Mouse (Mus musculus) lung, postnatal 25 days (tissue): ENCODE measurements at regions not wholly inside any gene's neighbourhood (a gene's known extent, or its start where the extent isn't known, plus 50 kb on each side); places are given as distances from the start of the nearest gene placed in this dataset.

Experiments
- DNase-seq: peaks from one replicate; pipeline ENCODE4 v3.0.0; 2022; ENCODE audit warnings: low spot score

DNA sequence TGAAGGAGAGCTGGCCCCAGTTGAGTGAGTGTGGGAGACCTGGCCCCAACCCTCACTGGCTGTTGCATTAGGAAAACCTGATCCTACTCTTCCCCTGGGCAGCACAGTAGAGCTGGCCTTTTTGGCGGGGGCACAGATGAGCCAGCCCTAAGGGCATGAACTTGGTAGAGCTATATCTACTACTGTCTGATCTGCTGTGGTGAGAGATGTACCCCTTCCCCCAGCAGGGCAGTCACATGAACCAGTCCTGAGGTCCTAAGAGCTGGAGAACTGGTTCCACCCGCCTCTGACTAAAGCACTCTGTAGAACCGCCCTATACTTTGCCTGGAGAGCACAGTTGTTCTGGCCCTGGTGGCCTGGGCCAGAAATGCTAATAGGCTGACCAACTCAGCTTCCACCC, 622.5 kb upstream of the Adamts5 start:
- no peak for DNase-seq

DNA sequence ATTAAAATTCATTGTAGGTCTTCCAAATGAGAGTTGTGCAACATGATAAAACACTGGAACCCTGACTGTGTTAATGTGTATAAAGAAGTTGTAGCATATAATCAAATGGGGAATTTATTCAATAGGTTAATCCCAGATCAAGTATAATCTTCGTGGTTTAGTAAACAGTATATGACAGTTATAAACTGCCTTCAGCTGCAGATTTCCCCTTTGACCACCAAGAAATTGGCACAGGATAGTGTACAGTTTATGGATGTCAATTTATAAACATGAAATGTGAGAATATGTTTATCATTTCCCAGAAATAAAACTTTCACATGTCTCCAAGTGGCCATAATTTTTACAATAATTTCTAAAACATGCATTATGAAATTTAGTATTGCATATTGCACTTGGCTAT, 615.3 kb upstream of the Adamts5 start:
- DNase-seq = no peak

DNA sequence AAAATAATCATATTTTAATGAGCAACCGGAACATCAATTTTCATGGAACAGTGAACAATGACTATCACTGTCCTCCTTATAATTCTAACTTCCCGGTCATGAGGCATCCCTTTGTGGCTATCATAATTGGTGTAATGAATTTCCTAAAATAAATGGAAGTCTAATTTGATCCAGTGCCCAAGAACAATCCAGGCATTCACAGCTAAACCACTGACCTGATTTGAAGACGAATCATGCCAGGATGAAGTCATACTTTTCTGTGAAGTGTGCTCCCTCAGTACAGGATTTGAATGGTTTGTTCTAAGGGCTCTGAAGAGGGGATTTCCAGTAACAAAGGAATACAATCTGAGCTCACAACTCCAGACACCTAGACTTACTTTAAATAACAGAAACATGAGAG, 614.5 kb upstream of the Adamts5 start:
- no peak for DNase-seq

DNA sequence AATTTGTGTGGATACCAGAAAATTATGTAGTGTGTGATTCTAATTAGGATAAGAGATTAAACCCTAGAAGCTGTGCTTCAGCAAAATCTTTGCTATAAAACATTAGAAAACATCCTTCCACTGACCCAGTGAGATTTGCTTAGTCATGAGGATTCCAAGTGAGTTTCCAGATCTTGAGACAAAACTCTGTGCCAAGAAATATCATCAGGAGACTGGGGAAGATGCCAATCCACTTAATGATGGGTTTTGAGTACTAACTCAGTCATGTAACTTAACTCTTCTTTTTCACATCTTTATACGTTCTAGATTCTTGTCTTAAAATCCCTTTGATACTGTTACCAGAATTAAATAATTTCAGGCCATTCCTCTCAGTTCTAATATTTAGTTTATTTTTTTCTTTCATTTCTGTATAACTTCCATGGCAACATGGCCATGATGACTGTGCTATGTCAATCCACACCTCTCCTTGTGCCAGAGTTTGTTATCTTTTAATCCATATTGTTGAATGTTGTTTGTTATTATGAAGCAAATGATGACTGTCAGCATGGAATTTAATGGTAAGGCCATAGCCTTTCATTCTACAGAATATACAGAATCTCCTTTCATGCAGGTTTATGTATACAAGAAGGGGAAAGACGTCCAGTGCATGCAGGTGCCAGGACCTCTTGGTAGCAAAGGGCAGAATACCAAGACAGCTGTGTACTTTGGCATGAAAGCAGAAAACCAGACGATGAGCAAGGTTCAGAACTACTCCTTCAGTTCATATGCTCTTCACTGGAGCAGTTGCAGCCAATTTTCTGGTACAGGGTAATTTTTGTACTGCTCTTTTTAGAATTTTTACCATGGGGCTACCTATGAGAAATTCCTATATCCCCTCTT, 599.7 kb upstream of the Adamts5 start:
- DNase-seq = peak; percentile 36

DNA sequence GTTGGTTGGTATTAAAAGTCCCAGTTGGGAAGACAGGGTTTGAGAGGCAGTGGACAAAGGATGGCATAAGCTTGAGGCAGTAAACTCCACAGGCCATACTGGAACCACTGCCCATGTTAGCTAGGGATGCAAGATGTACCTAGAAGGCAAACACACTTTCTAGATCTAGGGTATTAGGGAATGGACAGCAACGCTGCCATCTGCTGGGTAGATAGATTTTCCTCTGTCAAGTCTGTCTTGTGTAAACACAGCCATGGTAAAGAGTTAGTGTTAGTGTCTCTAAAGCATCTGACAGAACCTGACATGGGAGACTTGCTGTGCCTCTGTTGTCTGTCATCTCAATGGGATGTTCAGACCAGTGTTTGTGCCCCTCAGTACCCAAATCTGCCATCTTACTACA, 573.5 kb upstream of the Adamts5 start:
- DNase-seq = no peak

DNA sequence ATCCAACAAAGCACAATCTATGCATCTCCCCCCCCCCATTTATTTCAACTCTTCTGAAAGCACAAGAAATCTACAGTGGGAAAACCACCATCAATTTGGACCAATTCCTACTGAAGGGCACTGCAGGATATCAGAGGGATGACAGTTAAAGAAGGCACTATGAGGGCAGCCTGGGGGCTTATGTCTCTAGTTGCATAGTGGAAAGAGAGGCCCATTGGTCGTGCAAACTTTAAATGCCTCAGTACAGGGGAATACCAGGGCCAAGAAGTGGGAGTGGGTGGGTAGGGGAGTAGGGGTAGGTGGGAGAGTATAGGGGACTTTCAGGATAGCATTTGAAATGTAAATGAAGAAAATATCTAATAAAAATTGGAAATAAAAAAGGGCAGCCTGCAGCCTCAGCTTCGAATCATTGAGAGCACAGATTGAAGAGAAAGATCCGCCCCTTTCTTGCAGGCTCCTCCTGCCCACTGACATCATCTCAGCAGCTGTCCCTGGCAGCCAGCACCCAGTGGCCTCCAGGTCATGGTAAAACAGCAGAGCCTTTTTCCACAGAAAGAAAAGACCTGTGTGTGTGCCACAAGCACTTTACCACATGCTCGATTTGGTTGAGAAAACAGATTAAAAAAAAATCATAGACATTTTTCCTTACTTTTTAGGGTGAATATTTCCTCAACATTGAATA, 571.6 kb upstream of the Adamts5 start:
- no peak for DNase-seq

DNA sequence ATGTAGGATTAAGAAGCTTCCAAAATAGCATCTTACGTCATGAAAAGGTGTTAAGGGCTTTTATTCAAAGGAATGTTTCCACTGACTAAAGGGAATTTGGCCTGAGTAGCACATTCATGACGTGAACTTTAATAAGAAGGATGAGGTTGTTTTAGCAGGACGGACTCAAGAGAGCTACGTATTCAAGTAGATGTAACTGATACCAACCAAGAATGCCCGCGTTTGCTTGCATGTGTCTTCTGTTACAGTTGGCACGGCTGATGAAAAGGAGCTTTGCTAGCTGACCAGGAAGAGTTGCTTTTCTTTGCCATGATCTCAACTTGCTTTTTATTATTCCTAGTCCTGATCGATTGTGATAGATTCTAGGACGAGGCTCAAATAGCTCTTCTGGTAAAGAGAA, 559.4 kb upstream of the Adamts5 start:
- DNase-seq = no peak

DNA sequence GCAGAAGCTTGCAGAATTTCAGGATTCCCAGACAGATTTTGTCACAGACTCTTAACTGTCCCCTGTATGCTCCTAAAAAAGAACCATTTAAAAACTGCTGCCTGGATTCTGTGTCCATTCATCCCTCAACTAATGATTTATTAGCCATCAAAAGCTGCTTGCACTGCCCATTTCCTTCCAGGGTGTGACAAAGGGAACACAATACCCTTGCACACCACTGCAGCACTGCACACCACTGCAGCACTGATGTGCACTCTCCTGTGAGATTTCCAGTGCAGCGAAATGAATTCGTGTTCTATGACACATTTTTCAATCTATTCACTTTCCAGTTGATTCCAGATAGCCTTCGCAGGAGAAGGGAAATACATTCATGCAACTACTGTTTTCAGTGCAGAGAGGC, 555.0 kb upstream of the Adamts5 start:
- DNase-seq = no peak

DNA sequence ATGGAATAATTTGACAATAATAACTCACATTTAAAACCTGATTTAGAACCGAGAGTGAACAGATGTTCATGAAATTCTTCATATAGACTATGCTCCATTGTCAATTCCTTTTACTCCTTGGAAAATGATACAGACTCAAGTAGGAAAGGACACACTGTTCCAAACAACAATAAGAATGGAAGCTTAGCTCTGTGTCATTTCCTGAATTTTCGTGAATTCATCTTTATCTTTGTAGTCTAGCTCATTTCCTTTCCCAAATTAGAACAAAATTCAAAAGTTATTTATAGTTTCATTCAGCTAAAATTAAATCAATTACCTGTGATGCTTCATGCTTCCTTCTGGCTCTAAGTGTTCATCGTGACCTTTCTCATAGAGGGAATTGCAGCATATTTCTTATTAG, 553.2 kb upstream of the Adamts5 start:
- no peak for DNase-seq

DNA sequence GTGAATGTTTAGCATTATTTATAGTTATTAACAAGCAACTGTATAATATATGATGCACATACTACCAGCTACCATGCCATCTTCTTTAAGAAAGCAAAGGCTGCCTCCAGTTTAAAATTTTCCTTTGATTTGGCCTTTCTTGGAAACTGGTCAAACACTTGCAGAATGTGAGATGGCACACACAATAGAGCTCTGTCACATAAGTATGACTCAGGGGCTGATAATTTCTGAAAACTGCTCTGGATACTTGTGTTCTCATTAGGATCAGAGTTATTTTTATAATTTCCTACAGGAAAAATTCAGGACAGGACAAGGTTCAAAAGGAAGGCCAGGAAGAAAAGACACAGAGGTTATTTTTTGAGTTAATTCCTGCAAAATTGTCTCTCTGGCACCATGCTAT, 552.4 kb upstream of the Adamts5 start:
- no peak for DNase-seq

DNA sequence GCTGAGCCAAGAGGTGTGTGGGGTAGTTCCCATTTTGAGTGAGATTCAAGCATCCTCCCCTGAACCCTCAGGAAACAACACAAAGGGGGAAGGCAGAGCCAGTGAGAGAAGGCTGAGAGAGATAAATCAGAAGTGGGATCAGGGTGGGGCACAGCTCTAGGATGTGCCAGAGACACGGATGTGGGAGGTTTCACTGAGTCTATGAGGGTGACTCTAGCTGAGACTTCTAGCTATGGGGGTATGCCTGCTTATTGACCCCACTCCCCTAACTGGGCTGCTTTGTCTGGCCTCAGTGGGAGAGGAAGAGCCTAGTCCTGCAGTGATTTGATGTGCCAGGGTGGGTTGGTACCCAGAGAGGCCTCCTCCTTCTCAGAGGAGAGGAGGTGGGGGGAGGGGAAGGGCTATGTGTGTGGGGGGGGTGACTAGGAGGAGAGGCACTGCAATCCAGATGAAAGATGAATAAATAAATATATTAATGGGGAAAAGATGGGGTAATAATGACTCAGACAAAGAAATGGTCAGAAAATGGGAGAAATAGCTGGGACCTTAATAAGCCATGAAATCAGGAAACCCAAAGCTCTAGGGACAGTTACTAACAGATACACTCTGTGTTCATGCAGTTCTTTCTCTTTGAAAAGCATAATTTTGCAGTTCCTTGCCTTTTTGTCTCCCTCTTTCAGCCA, 547.0 kb upstream of the Adamts5 start:
- DNase-seq = no peak

DNA sequence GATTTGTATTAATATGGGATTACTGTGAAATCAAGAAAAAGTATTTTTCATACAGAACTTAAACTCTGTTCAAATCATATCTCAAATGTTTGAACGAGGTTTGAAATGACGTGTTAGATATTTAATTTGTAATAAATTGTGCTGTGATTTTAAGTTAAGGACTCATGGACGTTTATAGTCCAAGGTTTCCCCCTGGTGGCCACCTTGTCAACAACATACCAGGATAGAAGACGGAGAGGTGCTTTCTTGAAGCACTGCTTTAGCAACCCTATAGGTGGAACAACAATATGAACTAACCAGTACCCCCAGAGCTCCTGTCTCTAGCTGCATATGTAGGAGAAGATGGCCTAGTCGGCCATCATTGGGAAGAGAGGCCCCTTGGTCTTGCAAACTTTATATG, 517.8 kb upstream of the Adamts5 start:
- DNase-seq = peak; percentile 51

DNA sequence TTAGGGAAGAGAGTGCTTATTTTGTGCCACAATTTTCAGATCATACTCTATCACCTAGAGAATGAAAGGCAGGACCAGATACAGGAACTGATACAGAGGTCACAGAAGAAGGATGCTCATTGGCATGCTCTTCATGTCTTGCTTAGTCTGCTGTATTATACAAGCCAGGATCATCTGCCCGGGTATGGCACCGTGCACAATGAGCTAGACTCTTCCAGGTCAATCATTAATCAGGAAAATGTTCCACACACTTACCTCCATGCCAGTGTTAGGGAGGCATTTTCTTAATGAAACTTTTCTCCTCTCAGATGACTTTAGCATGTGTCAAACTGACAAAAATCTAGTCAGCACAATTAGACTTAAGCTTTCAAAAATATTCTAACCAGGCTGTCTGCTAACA, 502.7 kb upstream of the Adamts5 start:
- DNase-seq = no peak

DNA sequence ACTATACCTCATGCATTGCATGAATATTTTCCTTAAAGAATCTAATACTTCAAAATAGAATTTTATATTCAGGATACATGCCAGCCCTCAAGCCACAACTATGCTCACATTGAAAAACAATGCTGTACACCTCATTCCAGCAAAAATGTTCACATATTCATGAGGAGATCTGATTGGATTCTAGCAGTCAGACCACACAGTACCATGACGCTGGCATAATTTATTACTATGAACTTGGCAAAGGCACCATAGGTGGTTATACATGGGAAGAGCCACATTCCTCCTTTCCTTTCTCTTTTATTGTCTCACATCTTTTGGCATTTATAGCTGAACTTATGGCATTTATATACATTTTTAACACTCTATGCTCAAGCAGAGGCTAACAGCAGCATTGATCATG, 499.8 kb upstream of the Adamts5 start:
- no peak for DNase-seq

DNA sequence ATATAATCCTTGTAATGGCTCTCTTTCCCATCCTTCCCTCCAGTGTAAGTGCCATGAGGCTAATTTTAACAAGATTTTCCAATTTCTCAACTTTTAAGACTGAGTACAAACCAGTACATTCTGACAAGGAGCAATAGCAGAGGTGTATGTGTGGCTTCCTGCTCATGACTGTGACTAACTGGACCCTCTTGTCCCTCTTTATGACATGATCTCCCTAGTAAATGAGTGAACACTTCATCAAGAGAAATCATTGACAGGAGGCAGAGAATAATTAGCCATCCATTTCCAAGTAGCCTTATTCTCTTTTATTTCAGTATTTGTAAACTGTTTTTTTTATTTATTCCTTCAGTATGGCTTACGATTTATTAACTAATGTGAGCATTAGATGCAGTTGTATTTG, 497.7 kb upstream of the Adamts5 start:
- DNase-seq = no peak

DNA sequence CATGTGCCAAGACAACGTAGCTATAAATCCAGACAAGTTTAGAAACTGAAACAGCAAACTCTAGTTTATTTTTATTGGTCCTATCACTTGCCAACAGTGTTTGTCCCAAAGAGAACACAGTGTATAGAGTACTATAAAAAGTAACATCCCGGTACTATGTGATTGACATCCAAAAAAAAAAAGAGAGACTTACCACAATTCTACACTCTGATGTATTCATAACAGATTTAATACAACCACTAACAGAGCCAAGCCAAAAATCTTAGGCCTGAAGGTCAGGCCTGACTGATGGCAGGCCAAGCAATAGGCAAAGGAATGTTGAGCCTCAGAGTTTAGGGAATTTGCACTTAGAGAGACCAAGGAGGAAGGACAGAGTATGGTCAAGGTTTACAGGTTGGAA, 495.9 kb upstream of the Adamts5 start:
- DNase-seq = no peak

DNA sequence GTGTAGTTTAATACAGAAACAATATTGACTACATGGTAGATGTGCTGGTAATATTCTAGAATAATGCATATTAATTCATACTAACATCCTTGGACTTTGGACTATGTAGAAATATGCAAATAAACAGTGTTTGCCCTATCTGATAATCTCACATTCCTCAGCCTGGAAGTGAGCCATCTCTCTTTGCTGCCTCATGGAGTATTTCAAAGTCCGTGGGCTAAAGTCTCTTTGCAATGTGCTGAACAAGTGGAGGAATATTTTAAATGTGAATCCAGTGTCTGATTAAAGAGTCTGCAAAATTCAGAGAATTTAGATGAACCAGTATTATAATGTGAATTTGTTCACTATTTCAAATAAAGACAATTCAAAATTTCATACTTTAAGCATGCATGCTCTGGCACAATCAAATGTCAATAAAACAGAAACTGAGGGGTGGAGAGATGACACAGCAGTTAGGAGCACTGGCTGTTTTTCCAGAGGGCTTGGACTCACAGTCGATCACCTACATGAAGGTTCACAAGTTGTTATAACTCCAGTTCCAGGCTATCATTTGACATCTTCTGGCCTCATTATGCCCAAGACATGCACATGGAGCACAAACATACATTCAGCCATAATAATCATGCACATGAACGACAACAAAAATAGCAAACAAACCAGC, 487.6 kb upstream of the Adamts5 start:
- DNase-seq = no peak

DNA sequence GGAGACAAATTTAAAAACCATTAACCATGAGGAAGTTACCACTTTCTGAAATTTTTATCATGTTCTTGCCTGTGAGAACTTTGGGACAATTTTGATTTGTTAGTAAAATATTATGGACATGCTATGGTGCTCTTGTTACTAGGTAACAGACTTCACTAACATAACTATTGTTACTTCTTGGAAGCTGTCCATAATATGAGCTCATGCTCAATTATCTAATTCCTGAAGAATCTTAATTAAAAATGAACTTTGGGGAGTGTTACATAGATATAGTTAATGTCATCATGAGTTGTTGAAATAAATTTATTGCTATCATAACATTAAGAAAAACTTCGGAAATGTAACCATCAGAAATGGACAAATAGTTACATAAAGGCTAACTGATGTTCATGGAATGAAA, 486.5 kb upstream of the Adamts5 start:
- no peak for DNase-seq

DNA sequence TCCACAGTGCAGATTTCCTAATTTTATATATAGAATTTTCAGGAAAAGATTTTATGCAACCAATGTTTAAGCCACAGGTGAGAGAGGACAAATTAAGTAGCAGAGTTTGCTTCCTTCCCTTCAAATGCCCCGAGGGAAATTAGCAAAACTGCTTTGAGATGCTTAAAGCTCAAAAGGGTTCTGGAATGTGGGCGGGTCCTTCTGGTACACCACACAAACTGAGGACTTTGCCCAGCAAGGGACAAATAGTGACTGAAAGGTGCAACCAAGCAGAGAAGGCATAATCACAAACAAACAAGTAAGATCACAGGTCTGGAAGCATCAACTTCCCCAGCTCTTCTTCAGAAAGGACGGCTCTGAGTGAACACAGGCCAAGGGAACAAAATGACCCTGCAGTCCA, 476.4 kb upstream of the Adamts5 start:
- DNase-seq = no peak

DNA sequence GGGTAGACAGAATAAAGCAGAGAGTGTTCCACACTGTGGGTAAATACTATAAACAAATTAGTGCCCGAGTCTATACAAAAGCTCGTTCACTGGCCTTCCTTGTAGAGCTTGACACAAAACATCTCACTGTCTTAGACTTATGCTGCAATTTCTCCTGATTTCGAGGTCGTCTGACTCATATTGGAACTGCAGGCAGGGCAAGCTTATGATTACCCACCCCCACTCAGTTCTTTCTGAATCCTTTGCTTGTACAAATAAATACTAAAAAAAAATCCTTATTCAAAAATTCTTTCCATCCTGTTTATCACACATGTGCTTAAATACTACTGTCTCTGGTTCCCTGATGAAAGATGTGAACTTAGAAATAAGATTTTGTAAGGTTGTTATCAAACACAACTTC, 470.0 kb upstream of the Adamts5 start:
- no peak for DNase-seq

DNA sequence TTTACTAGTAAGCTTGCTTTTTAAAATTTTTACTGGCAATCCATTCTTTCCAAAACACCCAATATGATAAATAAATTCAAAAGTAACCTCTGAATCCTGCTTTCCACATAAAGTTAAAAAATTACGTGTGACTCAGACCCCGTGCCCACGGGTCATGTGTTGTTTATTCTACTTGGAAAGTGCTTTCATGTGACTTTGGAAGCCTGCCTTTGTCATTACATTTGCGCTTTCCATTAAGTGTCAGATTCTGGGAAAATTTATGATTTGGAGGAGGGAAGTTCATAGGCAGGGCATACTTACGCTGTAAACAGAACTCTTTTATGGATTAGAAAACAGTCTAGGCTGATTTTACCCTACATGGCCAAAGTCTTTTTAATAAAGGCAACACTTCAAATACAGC, 466.8 kb upstream of the Adamts5 start:
- DNase-seq = no peak

DNA sequence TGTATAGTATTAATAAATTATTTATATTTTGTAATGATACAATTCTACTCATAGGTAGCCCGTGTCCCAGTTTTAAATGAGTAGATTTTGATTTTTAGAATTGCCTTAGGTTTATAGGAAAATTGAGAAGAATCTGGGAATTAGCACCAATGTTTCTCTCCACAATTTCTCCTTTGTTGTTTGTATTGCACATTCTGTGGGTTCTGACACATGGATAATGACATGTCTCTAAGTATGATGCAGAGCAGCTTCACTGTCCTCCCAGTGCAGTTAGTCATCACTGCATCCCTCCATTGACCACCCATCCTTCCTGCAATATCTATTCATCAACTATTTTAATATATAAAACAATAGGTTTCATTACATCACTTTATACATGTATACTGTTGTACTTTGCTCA, 464.6 kb upstream of the Adamts5 start:
- DNase-seq = no peak

DNA sequence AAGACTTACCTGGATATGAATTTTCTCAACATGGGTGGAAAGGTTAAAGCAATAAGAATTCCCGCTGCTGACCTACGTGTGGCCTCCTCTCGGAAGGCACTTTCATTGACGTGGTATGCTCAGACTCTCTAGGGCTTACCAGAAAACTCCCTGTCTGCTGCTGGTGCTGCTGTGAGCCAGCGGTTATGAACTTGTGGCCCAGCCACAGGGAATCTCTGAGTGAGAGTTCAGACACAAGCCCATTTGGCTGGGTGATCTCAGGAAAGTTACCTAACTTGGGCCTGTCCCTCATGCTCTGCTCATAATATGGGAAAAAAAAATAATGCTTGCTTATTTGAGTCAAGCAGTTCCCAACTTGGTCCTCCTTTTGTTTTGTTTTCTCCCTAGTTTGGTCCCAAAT, 459.5 kb upstream of the Adamts5 start:
- DNase-seq = no peak
